Mouse (Mus musculus) macrophage (primary cell): Measurements from ENCODE around the gene Adh7. TPM values are rescaled to one million over a fixed set of nuclear protein-coding genes. Genes with fewer than 3 reads are reported as not detected.

Experiments used
- H3K27ac ChIP-seq: fragments of 350-480 bp; formaldehyde crosslinking; 2 replicates; pipeline ENCODE4 v1.9.0; 2021
- H3K36me3 ChIP-seq: fragments of 350-480 bp; formaldehyde crosslinking; 2 replicates; pipeline ENCODE4 v1.9.0; 2021; ENCODE audit errors: inconsistent target
- H3K4me3 ChIP-seq: fragments of 350-480 bp; formaldehyde crosslinking; 2 replicates; pipeline ENCODE4 v1.9.0; 2021; ENCODE audit errors: inconsistent target
- H3K79me2 ChIP-seq: fragments of 350-480 bp; formaldehyde crosslinking; 2 replicates; pipeline ENCODE4 v1.9.0; 2021; ENCODE audit errors: inconsistent target
- WGBS: methylation state at CpG from one replicate; pipeline ENCODE4 v1.1.7; 2026; ENCODE audit warnings: inconsistent platforms; ENCODE audit not compliant: missing documents; 5-methylcytosine and 5-hydroxymethylcytosine counted together
- polyA plus RNA-seq: library from polyadenylated mRNA; stranded (reverse); fragments of 250-400 nt; gene quantifications from 3 replicates; pipeline ENCODE4 v1.2.4, GENCODE M21; 2018; ENCODE audit warnings: inconsistent platforms
- total RNA-seq, 78 experiments: library from RNA; depleted of rRNA; stranded (reverse); fragments of 250-400 nt; gene quantifications; 1 replicate in 9 of 78; 2 replicates in 24 of 78; 3 replicates in 43 of 78; 4 replicates in 2 of 78; pipeline ENCODE4 v1.2.4; 2018; ENCODE audit warnings: inconsistent platforms in 56 of 78

Adh7 gene
- total RNA-seq (2018; cell fraction: chromatin; rRNA removed) = under 1 TPM in 1 of 26 experiments, not detected in 25; 0.28 TPM
- total RNA-seq (2018; cell fraction: cytosol; rRNA removed) = under 1 TPM in 7 of 26 experiments, not detected in 19; 0.03 to 0.25 (median 0.10) TPM
- not detected for total RNA-seq (2018; cell fraction: nucleus; rRNA removed)
- polyA plus RNA-seq = not detected in 3 replicates

- Histone ChIP-seq H3K36me3 (no peaks in the 10 kb centered on the region), H3K79me2 (no peaks in the 10 kb centered on the region), H3K27ac (no peak within 1 kb of the TSS), H3K4me3 (no peak within 1 kb of the TSS)
- WGBS = 68% methylated on average over 10 of the region's 10 CpGs
Observed at GRCm38 (mm10) chr3:138217631-138218264, at the start of gene Adh7. TSS of gene Adh7 (plus strand) at chr3:138217760.

- H3K36me3 ChIP-seq = no peaks in the 10 kb centered on the region
- no peak overlapping the region for H3K27ac ChIP-seq
- no peak overlapping the region for H3K4me3 ChIP-seq
- 89% methylated on average over 9 of the region's 10 CpGs for WGBS
- no peaks in the 10 kb centered on the region for H3K79me2 ChIP-seq
Observed at GRCm38 (mm10) chr3:138173291-138173690, 44.3 kb upstream of the Adh7 start.

- no peak overlapping the region for H3K27ac ChIP-seq
- 93% methylated on average over 6 of the region's 6 CpGs for WGBS
Observed at GRCm38 (mm10) chr3:138175551-138175950, 42.0 kb upstream of the Adh7 start.

GRCm38 (mm10) chr3:138182019-138182418 lies 35.5 kb upstream of the Adh7 start:
- WGBS = 87% methylated on average over 2 of the region's 2 CpGs
- Histone ChIP-seq H3K27ac (no peak overlapping the region), H3K79me2 (no peaks in the 10 kb centered on the region), H3K36me3 (no peaks in the 10 kb centered on the region), H3K4me3 (no peak overlapping the region)

More at GRCm38 (mm10) chr3:138175551-138175950, 42.0 kb upstream of the Adh7 start:
- no peaks in the 10 kb centered on the region for H3K79me2 ChIP-seq
- no peaks in the 10 kb centered on the region for H3K36me3 ChIP-seq
- H3K4me3 ChIP-seq = no peak overlapping the region

GRCm38 (mm10) chr3:138183371-138183770 lies 34.2 kb upstream of the Adh7 start:
- Histone ChIP-seq H3K4me3 (no peak overlapping the region), H3K27ac (no peak overlapping the region), H3K79me2 (no peaks in the 10 kb centered on the region), H3K36me3 (no peaks in the 10 kb centered on the region)
- 94% methylated on average over 7 of the region's 7 CpGs for WGBS

- Histone ChIP-seq H3K27ac (no peak overlapping the region), H3K79me2 (no peaks in the 10 kb centered on the region), H3K36me3 (no peaks in the 10 kb centered on the region), H3K4me3 (no peak overlapping the region)
- 68% methylated on average over 4 of the region's 4 CpGs for WGBS
Observed at GRCm38 (mm10) chr3:138185290-138185689, 32.3 kb upstream of the Adh7 start.

- no peaks in the 10 kb centered on the region for H3K79me2 ChIP-seq
- WGBS = 94% methylated on average over 20 of the region's 26 CpGs
- H3K4me3 ChIP-seq = no peak overlapping the region
Observed at GRCm38 (mm10) chr3:138185995-138186930, 31.3 kb upstream of the Adh7 start.

GRCm38 (mm10) chr3:138192260-138192659 lies 25.3 kb upstream of the Adh7 start:
- no peaks in the 10 kb centered on the region for H3K79me2 ChIP-seq
- WGBS = 66% methylated on average over 5 of the region's 7 CpGs
- H3K4me3 ChIP-seq = no peak overlapping the region
- no peaks in the 10 kb centered on the region for H3K36me3 ChIP-seq
- H3K27ac ChIP-seq = no peak overlapping the region

More at GRCm38 (mm10) chr3:138185995-138186930, 31.3 kb upstream of the Adh7 start:
- Histone ChIP-seq H3K27ac (no peak overlapping the region), H3K36me3 (no peaks in the 10 kb centered on the region)

GRCm38 (mm10) chr3:138193683-138194302 lies 23.8 kb upstream of the Adh7 start, which contains the start of gene 4930579F01Rik:
TSS of gene 4930579F01Rik (minus strand) at chr3:138193825.
- 94% methylated on average over 15 of the region's 15 CpGs for WGBS
- Histone ChIP-seq H3K27ac (no peak within 1 kb of the TSS), H3K4me3 (no peak within 1 kb of the TSS), H3K36me3 (no peaks in the 10 kb centered on the region), H3K79me2 (no peaks in the 10 kb centered on the region)

GRCm38 (mm10) chr3:138197093-138197492 lies 20.5 kb upstream of the Adh7 start:
- 90% methylated on average over 14 of the region's 14 CpGs for WGBS
- H3K36me3 ChIP-seq = no peaks in the 10 kb centered on the region
- H3K27ac ChIP-seq = no peak overlapping the region
- H3K4me3 ChIP-seq = no peak overlapping the region
- H3K79me2 ChIP-seq = no peaks in the 10 kb centered on the region

GRCm38 (mm10) chr3:138197556-138197955 lies 20.0 kb upstream of the Adh7 start:
- no peak overlapping the region for H3K4me3 ChIP-seq
- no peaks in the 10 kb centered on the region for H3K36me3 ChIP-seq
- H3K27ac ChIP-seq = no peak overlapping the region
- H3K79me2 ChIP-seq = no peaks in the 10 kb centered on the region
- 81% methylated on average over 9 of the region's 9 CpGs for WGBS

GRCm38 (mm10) chr3:138197973-138198721 lies 19.4 kb upstream of the Adh7 start:
- Histone ChIP-seq H3K79me2 (no peaks in the 10 kb centered on the region), H3K27ac (no peak overlapping the region), H3K36me3 (no peaks in the 10 kb centered on the region), H3K4me3 (no peak overlapping the region)
- 26% methylated on average over 20 of the region's 20 CpGs for WGBS

- no peaks in the 10 kb centered on the region for H3K36me3 ChIP-seq
- 88% methylated on average over 7 of the region's 7 CpGs for WGBS
Observed at GRCm38 (mm10) chr3:138198722-138199068, 18.9 kb upstream of the Adh7 start.

GRCm38 (mm10) chr3:138208821-138209220 lies 8.7 kb upstream of the Adh7 start:
- Histone ChIP-seq H3K79me2 (no peaks in the 10 kb centered on the region), H3K36me3 (no peaks in the 10 kb centered on the region), H3K27ac (no peak overlapping the region), H3K4me3 (no peak overlapping the region)
- WGBS = 96% methylated on average over 3 of the region's 3 CpGs

More at GRCm38 (mm10) chr3:138198722-138199068, 18.9 kb upstream of the Adh7 start:
- no peak overlapping the region for H3K4me3 ChIP-seq
- H3K27ac ChIP-seq = no peak overlapping the region
- H3K79me2 ChIP-seq = no peaks in the 10 kb centered on the region
